Mouse (Mus musculus): ENCODE data around the gene Klk12. TPM values are rescaled to one million over a fixed set of nuclear protein-coding genes. Genes with fewer than 3 reads are reported as not detected.

Klk12 gene
- polyA plus RNA-seq (2012; rRNA removed) = not detected in 2 replicates

DNA sequence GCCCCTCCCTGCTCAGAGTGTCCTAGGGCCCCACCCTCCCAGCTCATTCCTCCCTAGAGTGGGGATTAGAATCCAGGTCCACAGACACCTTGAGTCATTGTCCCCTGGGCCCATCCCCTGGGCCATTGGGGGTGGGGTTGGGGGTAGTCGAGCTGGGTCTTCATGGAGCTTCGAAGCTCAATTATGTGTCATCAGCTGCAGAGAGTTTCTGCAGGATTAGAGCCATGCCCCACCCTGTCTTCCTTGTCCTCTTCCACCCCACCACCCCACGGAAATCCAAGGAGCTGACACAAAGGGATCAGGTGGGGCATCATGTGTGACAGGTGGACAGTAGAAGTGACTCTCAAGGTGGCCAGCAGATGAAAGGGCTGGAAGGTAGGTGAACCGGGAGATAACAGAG, at the start of gene Klk12:
Klk12 (plus strand) TSS at position 301 of the 400 bp plus-strand sequence.
- no peak for TF ChIP-seq CTCF (IDR thresholded peaks at IDR 0.05; ENCODE audit: extremely low read depth, insufficient read depth, insufficient read length, insufficient replicate concordance)
- TF ChIP-seq POLR2A (IDR thresholded peaks at IDR 0.05; ENCODE audit: low read depth, low read length) = no peak

DNA sequence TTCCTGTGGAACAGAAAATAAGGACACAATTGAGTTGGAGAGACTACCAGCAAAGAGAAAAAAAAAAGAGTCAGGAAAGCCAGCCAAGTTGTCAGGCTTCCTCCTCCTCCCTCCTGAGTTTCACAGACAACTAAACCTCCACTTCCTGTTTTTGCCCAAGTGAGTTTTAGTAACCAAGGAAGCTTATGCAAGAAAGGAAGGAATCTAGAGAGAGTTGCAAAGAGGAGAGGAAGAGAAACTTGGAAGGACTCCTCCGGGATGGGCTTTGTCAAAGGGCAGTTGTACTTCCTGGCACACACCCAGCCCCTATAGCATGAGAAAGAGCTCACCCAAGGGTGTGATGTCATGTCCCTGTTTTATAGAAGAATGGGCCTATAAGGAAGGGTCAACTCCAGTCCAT, 20.9 kb upstream of the Klk12 start:
- H3K4me1 ChIP-seq (ENCODE audit: control insufficient read depth, insufficient read depth, insufficient read length) = no peaks in the 10 kb centered on the region
- no peak overlapping the region for H3K4me3 ChIP-seq (ENCODE audit: extremely low read depth, insufficient read depth, insufficient read length)
- no peak overlapping the region for H3K27ac ChIP-seq (ENCODE audit: insufficient read depth, low read length)
- no peaks in the 10 kb centered on the region for H3K36me3 ChIP-seq (ENCODE audit: control insufficient read depth, insufficient read depth, low read length)
- WGBS = 8% methylated on average over 1 of the region's 1 CpGs
- no peak for TF ChIP-seq POLR2A (IDR thresholded peaks at IDR 0.05; ENCODE audit: low read depth, low read length)
- no peaks in the 10 kb centered on the region for H3K27me3 ChIP-seq (ENCODE audit: control insufficient read depth, insufficient read depth, low read length)
- DNase-seq (ENCODE audit: low read depth in 1 of 2, low spot score in 2 of 2) = no peak

More for the DNA sequence above, at the start of gene Klk12:
- Histone ChIP-seq H3K36me3 (ENCODE audit: control insufficient read depth, insufficient read depth, low read length) (no peaks in the 10 kb centered on the region), H3K27ac (ENCODE audit: insufficient read depth, low read length) (no peak within 1 kb of the TSS), H3K4me1 (ENCODE audit: control insufficient read depth, insufficient read depth, insufficient read length) (no peaks in the 10 kb centered on the region), H3K4me3 (ENCODE audit: extremely low read depth, insufficient read depth, insufficient read length) (no peak within 1 kb of the TSS), H3K27me3 (ENCODE audit: control insufficient read depth, insufficient read depth, low read length) (no peaks in the 10 kb centered on the region)
- WGBS = 80% methylated on average over 4 of the region's 4 CpGs
- no peak for DNase-seq (ENCODE audit: low read depth in 1 of 2, low spot score in 2 of 2)

DNA sequence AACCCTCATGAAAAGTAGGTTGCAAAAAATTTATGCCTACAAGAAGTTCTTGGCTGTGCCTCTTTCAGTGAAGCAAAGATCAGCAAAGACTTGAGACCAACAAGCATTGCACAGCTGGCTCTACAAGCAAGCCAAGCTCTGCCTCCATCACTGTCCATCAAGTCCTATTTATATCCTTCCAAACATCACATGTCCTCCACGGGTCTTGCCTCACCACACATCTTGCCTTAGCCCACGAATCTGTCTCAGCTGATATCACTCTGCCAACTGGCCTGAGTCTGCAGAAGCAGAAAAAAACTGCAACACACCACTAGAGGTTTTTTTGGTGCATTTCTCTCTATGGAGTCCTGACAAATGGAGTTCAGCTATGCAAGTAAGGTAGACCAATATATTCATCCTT, 15.9 kb upstream of the Klk12 start:
- no peaks in the 10 kb centered on the region for H3K4me1 ChIP-seq (ENCODE audit: control insufficient read depth, insufficient read depth, insufficient read length)
- WGBS = 47% methylated on average over 2 of the region's 2 CpGs
- TF ChIP-seq POLR2A (IDR thresholded peaks at IDR 0.05; ENCODE audit: low read depth, low read length) (no peak), CTCF (IDR thresholded peaks at IDR 0.05; ENCODE audit: extremely low read depth, insufficient read depth, insufficient read length, insufficient replicate concordance) (no peak)
- no peaks in the 10 kb centered on the region for H3K27me3 ChIP-seq (ENCODE audit: control insufficient read depth, insufficient read depth, low read length)
- H3K4me3 ChIP-seq (ENCODE audit: extremely low read depth, insufficient read depth, insufficient read length) = no peak overlapping the region
- no peak for DNase-seq (ENCODE audit: low read depth in 1 of 2, low spot score in 2 of 2)
- H3K27ac ChIP-seq (ENCODE audit: insufficient read depth, low read length) = no peak overlapping the region
- H3K36me3 ChIP-seq (ENCODE audit: control insufficient read depth, insufficient read depth, low read length) = no peaks in the 10 kb centered on the region

DNA sequence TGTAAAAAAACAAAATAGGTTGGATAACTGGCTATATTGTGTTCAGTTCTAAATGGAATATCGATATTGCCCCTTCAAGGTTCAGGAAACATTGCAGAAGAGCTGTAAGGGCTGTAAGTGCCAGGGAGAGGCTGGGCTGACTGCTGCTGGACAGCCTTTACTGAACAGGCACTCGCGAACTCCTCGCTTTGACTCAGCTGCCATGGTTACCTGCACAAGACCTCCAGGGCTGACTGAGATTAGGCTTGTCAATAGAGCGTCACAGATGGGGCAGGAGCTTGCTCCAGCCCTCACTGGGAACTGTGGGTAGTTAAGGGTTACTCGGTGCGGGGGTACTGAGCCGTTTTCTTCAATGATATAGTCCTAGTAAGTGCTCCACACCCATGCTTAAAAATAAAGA, 2.2 kb upstream of the Klk12 start:
- DNase-seq (ENCODE audit: low read depth in 1 of 2, low spot score in 2 of 2) = no peak
- Histone ChIP-seq H3K27ac (ENCODE audit: insufficient read depth, low read length) (no peak overlapping the region), H3K4me1 (ENCODE audit: control insufficient read depth, insufficient read depth, insufficient read length) (no peaks in the 10 kb centered on the region), H3K27me3 (ENCODE audit: control insufficient read depth, insufficient read depth, low read length) (no peaks in the 10 kb centered on the region), H3K4me3 (ENCODE audit: extremely low read depth, insufficient read depth, insufficient read length) (no peak overlapping the region), H3K36me3 (ENCODE audit: control insufficient read depth, insufficient read depth, low read length) (no peaks in the 10 kb centered on the region)
- WGBS = 72% methylated on average over 8 of the region's 8 CpGs
- TF ChIP-seq CTCF (IDR thresholded peaks at IDR 0.05; ENCODE audit: extremely low read depth, insufficient read depth, insufficient read length, insufficient replicate concordance) (no peak), POLR2A (IDR thresholded peaks at IDR 0.05; ENCODE audit: low read depth, low read length) (no peak)

DNA sequence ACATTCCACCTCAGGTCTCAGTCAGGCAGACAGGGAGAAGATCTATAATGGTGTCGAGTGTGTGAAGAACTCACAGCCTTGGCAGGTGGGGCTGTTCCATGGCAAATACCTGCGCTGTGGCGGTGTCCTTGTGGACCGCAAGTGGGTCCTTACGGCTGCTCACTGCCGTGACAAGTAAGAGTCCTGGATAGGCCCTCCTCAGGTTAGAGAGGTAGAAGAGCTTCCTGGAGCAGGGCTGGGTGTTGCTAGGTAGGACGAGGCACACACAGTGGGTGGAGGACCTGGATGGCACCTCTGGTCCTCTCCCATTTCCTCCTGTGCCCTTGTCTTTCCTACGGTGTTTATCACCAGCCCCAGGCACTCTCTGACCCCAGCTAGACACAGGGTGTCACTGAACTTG, 939 bp downstream of the Klk12 start:
- no peak for DNase-seq (ENCODE audit: low read depth in 1 of 2, low spot score in 2 of 2)

DNA sequence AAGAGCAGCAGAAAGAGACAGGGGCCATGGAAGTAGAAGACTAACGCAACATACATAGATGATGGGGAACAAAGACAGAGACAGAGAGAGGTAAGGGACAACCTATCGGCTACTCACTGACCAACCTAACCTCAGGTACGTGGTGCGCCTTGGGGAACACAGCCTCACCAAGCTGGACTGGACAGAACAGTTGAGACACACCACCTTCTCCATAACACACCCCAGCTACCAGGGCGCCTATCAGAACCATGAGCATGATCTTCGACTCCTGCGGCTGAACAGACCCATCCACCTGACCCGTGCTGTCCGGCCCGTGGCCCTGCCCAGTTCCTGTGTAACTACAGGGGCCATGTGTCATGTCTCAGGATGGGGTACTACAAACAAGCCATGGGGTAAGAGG, 2.0 kb downstream of the Klk12 start:
- Histone ChIP-seq H3K4me1 (ENCODE audit: control insufficient read depth, insufficient read depth, insufficient read length) (no peaks in the 10 kb centered on the region), H3K36me3 (ENCODE audit: control insufficient read depth, insufficient read depth, low read length) (no peaks in the 10 kb centered on the region), H3K27me3 (ENCODE audit: control insufficient read depth, insufficient read depth, low read length) (no peaks in the 10 kb centered on the region), H3K27ac (ENCODE audit: insufficient read depth, low read length) (no peak overlapping the region), H3K4me3 (ENCODE audit: extremely low read depth, insufficient read depth, insufficient read length) (no peak overlapping the region)
- no peak for DNase-seq (ENCODE audit: low read depth in 1 of 2, low spot score in 2 of 2)
- TF ChIP-seq CTCF (IDR thresholded peaks at IDR 0.05; ENCODE audit: extremely low read depth, insufficient read depth, insufficient read length, insufficient replicate concordance) (no peak), POLR2A (IDR thresholded peaks at IDR 0.05; ENCODE audit: low read depth, low read length) (no peak)
- WGBS = 89% methylated on average over 10 of the region's 10 CpGs

More for the DNA sequence above, 939 bp downstream of the Klk12 start:
- WGBS = 85% methylated on average over 8 of the region's 8 CpGs
- TF ChIP-seq CTCF (IDR thresholded peaks at IDR 0.05; ENCODE audit: extremely low read depth, insufficient read depth, insufficient read length, insufficient replicate concordance) (no peak), POLR2A (IDR thresholded peaks at IDR 0.05; ENCODE audit: low read depth, low read length) (no peak)
- H3K4me1 ChIP-seq (ENCODE audit: control insufficient read depth, insufficient read depth, insufficient read length) = no peaks in the 10 kb centered on the region
- no peak overlapping the region for H3K4me3 ChIP-seq (ENCODE audit: extremely low read depth, insufficient read depth, insufficient read length)
- H3K36me3 ChIP-seq (ENCODE audit: control insufficient read depth, insufficient read depth, low read length) = no peaks in the 10 kb centered on the region
- no peak overlapping the region for H3K27ac ChIP-seq (ENCODE audit: insufficient read depth, low read length)
- no peaks in the 10 kb centered on the region for H3K27me3 ChIP-seq (ENCODE audit: control insufficient read depth, insufficient read depth, low read length)

DNA sequence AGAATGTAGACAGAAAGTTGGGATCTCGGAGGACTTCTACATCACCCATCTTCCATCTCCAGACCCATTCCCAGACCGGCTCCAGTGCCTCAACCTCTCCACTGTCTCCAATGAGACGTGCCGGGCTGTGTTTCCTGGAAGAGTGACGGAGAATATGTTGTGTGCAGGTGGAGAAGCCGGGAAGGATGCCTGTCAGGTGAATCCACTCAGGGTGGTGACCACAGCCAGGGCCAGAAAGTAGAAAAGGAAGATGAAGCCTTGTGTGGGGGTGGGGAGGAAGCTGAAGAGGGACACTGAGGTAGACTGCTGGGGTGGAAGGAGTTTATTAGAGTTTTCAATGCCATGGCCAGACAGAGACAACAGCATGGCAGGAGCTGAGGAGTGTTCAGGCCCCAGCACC, 3.2 kb downstream of the Klk12 start:
- H3K27me3 ChIP-seq (ENCODE audit: control insufficient read depth, insufficient read depth, low read length) = no peaks in the 10 kb centered on the region

More for the DNA sequence above, 3.2 kb downstream of the Klk12 start:
- no peak for DNase-seq (ENCODE audit: low read depth in 1 of 2, low spot score in 2 of 2)
- H3K36me3 ChIP-seq (ENCODE audit: control insufficient read depth, insufficient read depth, low read length) = no peaks in the 10 kb centered on the region
- TF ChIP-seq CTCF (IDR thresholded peaks at IDR 0.05; ENCODE audit: extremely low read depth, insufficient read depth, insufficient read length, insufficient replicate concordance) = no peak
- no peak for TF ChIP-seq POLR2A (IDR thresholded peaks at IDR 0.05; ENCODE audit: low read depth, low read length)
- WGBS = 87% methylated on average over 6 of the region's 6 CpGs
- no peak overlapping the region for H3K4me3 ChIP-seq (ENCODE audit: extremely low read depth, insufficient read depth, insufficient read length)
- no peaks in the 10 kb centered on the region for H3K4me1 ChIP-seq (ENCODE audit: control insufficient read depth, insufficient read depth, insufficient read length)
- H3K27ac ChIP-seq (ENCODE audit: insufficient read depth, low read length) = no peak overlapping the region
